ENCODE assay signal across 9 mouse cellular contexts in genomic region chr7:4741672-4742481, GRCm38 (mm10). TPM values are rescaled to one million over a fixed set of nuclear protein-coding genes. Genes with fewer than 3 reads are reported as not detected.
DNase-seq lines count a peak whose midpoint lies in the region; ATAC-seq and TF ChIP-seq lines count a peak whose summit lies in the region.
"Had no signal": no experiment of that assay in that cellular context is flagged by ENCODE, and none has a peak within 500 bp of the region (broad histone marks: within the 10 kb centered on the region; RNA-seq: fewer than 3 reads in every experiment).

No protein-coding gene starts in this region.

- H3K27me3 ChIP-seq in heart, postnatal 0 days (ENCODE audit: control insufficient read depth, insufficient read depth, low read length) = no peaks in the 10 kb centered on the region
- H3K27me3 ChIP-seq in hindbrain, embryonic 14.5 days (ENCODE audit: control insufficient read depth, insufficient read depth, low read length) = no peaks in the 10 kb centered on the region
- H3K27me3 ChIP-seq in midbrain, embryonic 15.5 days (replicated peaks) = no peaks in the 10 kb centered on the region

- intact Hi-C loops in heart, postnatal 36 days (cut with DNase I) = loop anchor here (2.0 kb wide), 2 partner anchors 47 to 55 kb away; partner anchors contain the start of gene Tmem238

- ATAC-seq in heart, postnatal 0 days (ENCODE audit: insufficient read depth, low read depth) = no peak
- ATAC-seq in hindbrain, embryonic 14.5 days (ENCODE audit: low FRiP score) = no peak
- no peak for ATAC-seq in midbrain, embryonic 15.5 days (replicated peaks)

- peak overlapping the region; percentile 92 for H3K27ac ChIP-seq in heart, postnatal 0 days (ENCODE audit: low read depth)
- H3K27ac ChIP-seq in hindbrain, embryonic 14.5 days = peak overlapping the region; percentile 94
- peak overlapping the region; percentile 94 for H3K27ac ChIP-seq in midbrain, embryonic 15.5 days

- WGBS in heart, postnatal 0 days = 83% methylated on average over 21 of the region's 21 CpGs
- WGBS in hindbrain, embryonic 14.5 days = 81% methylated on average over 21 of the region's 21 CpGs
- 76% methylated on average over 21 of the region's 21 CpGs for WGBS in midbrain, embryonic 15.5 days

- peaks cover 32% of the 10 kb centered on the region for H3K36me3 ChIP-seq in heart, postnatal 0 days (replicated peaks; ENCODE audit: control insufficient read depth, insufficient read depth, low read length)
- H3K36me3 ChIP-seq in hindbrain, embryonic 14.5 days (replicated peaks; ENCODE audit: control insufficient read depth, insufficient read depth) = peaks cover 31% of the 10 kb centered on the region
- H3K36me3 ChIP-seq in midbrain, embryonic 15.5 days (replicated peaks) = no peaks in the 10 kb centered on the region; the same call in 1 of the 2 replicates

- H3K9ac ChIP-seq in heart, postnatal 0 days (replicated peaks; ENCODE audit: low read depth, low read length) = no peak overlapping the region; the same call in 1 of the 2 replicates
- H3K9ac ChIP-seq in hindbrain, embryonic 14.5 days = peak overlapping the region; percentile 88
- peak overlapping the region; percentile 78 for H3K9ac ChIP-seq in midbrain, embryonic 15.5 days

- peak overlapping the region; percentile 96 for H3K4me2 ChIP-seq in heart, postnatal 0 days (ENCODE audit: low read depth, low read length)
- H3K4me2 ChIP-seq in hindbrain, embryonic 14.5 days (replicated peaks) = peak overlapping the region; percentile 72
- H3K4me2 ChIP-seq in midbrain, embryonic 15.5 days = peak overlapping the region; percentile 84

- peak overlapping the region; percentile 87; the same call in 1 of the 2 replicates for H3K4me3 ChIP-seq in heart, postnatal 0 days (ENCODE audit: low read depth, low read length)
- peak overlapping the region; percentile 71 for H3K4me3 ChIP-seq in hindbrain, embryonic 14.5 days (replicated peaks; ENCODE audit: low read length)
- peak overlapping the region; percentile 69 for H3K4me3 ChIP-seq in midbrain, embryonic 15.5 days

- TF ChIP-seq CTCF in heart, postnatal 0 days (IDR thresholded peaks at IDR 0.05; ENCODE audit: low read depth) = no peak

- H3K4me1 ChIP-seq in heart, postnatal 0 days (ENCODE audit: control insufficient read depth, insufficient read depth) = peaks cover 19% of the 10 kb centered on the region
- peaks cover 29% of the 10 kb centered on the region for H3K4me1 ChIP-seq in hindbrain, embryonic 14.5 days (replicated peaks; ENCODE audit: control insufficient read depth, insufficient read depth, low read length)
- peaks cover 37% of the 10 kb centered on the region for H3K4me1 ChIP-seq in midbrain, embryonic 15.5 days

- no peaks in the 10 kb centered on the region for H3K9me3 ChIP-seq in heart, postnatal 0 days (replicated peaks; ENCODE audit: control insufficient read depth, low read length)
- no peaks in the 10 kb centered on the region for H3K9me3 ChIP-seq in hindbrain, embryonic 14.5 days (ENCODE audit: control insufficient read depth, low read length)
- H3K9me3 ChIP-seq in midbrain, embryonic 15.5 days = no peaks in the 10 kb centered on the region

- DNase-seq in heart, postnatal 0 days (ENCODE audit: low spot score) = no peak
- no peak for DNase-seq in heart, postnatal 36 days
- DNase-seq in cerebellum, adult 18-20 months = peak; percentile 21 to 33
- DNase-seq in hindbrain, embryonic 14.5 days (ENCODE audit: low spot score) = no peak
- no peak for DNase-seq in embryo, embryonic 11 days
- no peak for DNase-seq in adrenal gland, postnatal 25 days
- DNase-seq in layer of hippocampus, postnatal 25 days (ENCODE audit: extremely low spot score in 1 of 2, low spot score in 1 of 2) = no peak

- TF ChIP-seq EP300 in heart, postnatal 0 days (IDR thresholded peaks at IDR 0.05; ENCODE audit: low read depth) = no peak

RNA-seq across cellular contexts. Expression of gene Kmt5c, which starts 2.0 kb away (rescaled TPM):
- 59.1 and 62.9 TPM in 2 replicates for total RNA-seq in heart, postnatal 0 days (2014; rRNA removed; ENCODE audit: low replicate concordance)
- polyA plus RNA-seq in heart, postnatal 0 days (2015; fragmentation: Nextera tagmentation; extraction: Ambion mirVana) = 38.3 and 42.9 TPM in 2 replicates
- 10 to 100 TPM; 14.8 to 15.9 TPM for total RNA-seq in heart, postnatal 36 days (2021)
- 44.9 and 53.7 TPM in 2 replicates for polyA plus RNA-seq in hindbrain, embryonic 14.5 days (2014; fragmentation: Nextera tagmentation; extraction: Ambion mirVana)
- polyA plus RNA-seq in midbrain, embryonic 15.5 days (2015; fragmentation: Nextera tagmentation; extraction: Ambion mirVana) = 75.3 and 77.2 TPM in 2 replicates
- total RNA-seq in adrenal gland, postnatal 25 days (2021) = 64.5 and 70.1 TPM in 2 replicates
- 10 to 100 TPM; 23.5 to 34.3 TPM for total RNA-seq in layer of hippocampus, postnatal 25 days (2021)

RNA-seq across cellular contexts. Expression of gene Cox6b2, which starts 11.0 kb away (rescaled TPM):
- 20.8 TPM in 1 of 2 replicates, not detected in the other for total RNA-seq in heart, postnatal 0 days (2014; rRNA removed; ENCODE audit: low replicate concordance)
- polyA plus RNA-seq in heart, postnatal 0 days (2015; fragmentation: Nextera tagmentation; extraction: Ambion mirVana) = 27.1 and 27.8 TPM in 2 replicates
- total RNA-seq in heart, postnatal 36 days (2021) = 1 to 10 TPM; 1.9 to 2.3 TPM
- 18.6 and 19.7 TPM in 2 replicates for polyA plus RNA-seq in hindbrain, embryonic 14.5 days (2014; fragmentation: Nextera tagmentation; extraction: Ambion mirVana)
- 21.6 and 23.6 TPM in 2 replicates for polyA plus RNA-seq in midbrain, embryonic 15.5 days (2015; fragmentation: Nextera tagmentation; extraction: Ambion mirVana)
- total RNA-seq in adrenal gland, postnatal 25 days (2021) = 9.4 and 10.6 TPM in 2 replicates
- total RNA-seq in layer of hippocampus, postnatal 25 days (2021) = 1 to 10 TPM; 5.2 to 6.1 TPM

RNA-seq across cellular contexts. Expression of gene Tmem150b, which starts 16.8 kb away (rescaled TPM):
- total RNA-seq in heart, postnatal 0 days (2014; rRNA removed; ENCODE audit: low replicate concordance) = 0.23 TPM in 1 of 2 replicates, not detected in the other
- polyA plus RNA-seq in heart, postnatal 0 days (2015; fragmentation: Nextera tagmentation; extraction: Ambion mirVana) = not detected in 2 replicates
- under 1 TPM; 0.11 to 0.30 TPM for total RNA-seq in heart, postnatal 36 days (2021)
- polyA plus RNA-seq in hindbrain, embryonic 14.5 days (2014; fragmentation: Nextera tagmentation; extraction: Ambion mirVana) = 0.12 and 0.24 TPM in 2 replicates
- 0.09 and 0.25 TPM in 2 replicates for polyA plus RNA-seq in midbrain, embryonic 15.5 days (2015; fragmentation: Nextera tagmentation; extraction: Ambion mirVana)
- 0.24 TPM in 1 of 2 replicates, not detected in the other for total RNA-seq in adrenal gland, postnatal 25 days (2021)
- not detected for total RNA-seq in layer of hippocampus, postnatal 25 days (2021)

RNA-seq across cellular contexts. Expression of gene Fam71e2, which starts 29.2 kb away (rescaled TPM):
- total RNA-seq in heart, postnatal 0 days (2014; rRNA removed; ENCODE audit: low replicate concordance) = not detected in 2 replicates
- not detected in 2 replicates for polyA plus RNA-seq in heart, postnatal 0 days (2015; fragmentation: Nextera tagmentation; extraction: Ambion mirVana)
- not detected for total RNA-seq in heart, postnatal 36 days (2021)
- polyA plus RNA-seq in hindbrain, embryonic 14.5 days (2014; fragmentation: Nextera tagmentation; extraction: Ambion mirVana) = not detected in 2 replicates
- polyA plus RNA-seq in midbrain, embryonic 15.5 days (2015; fragmentation: Nextera tagmentation; extraction: Ambion mirVana) = not detected in 2 replicates
- total RNA-seq in adrenal gland, postnatal 25 days (2021) = not detected in 2 replicates
- not detected for total RNA-seq in layer of hippocampus, postnatal 25 days (2021)
- total RNA-seq: hematopoietic stem cell, adult 5-6 weeks had no signal

RNA-seq across cellular contexts. Expression of gene Il11, which starts 40.8 kb away (rescaled TPM):
- not detected in 2 replicates for total RNA-seq in heart, postnatal 0 days (2014; rRNA removed; ENCODE audit: low replicate concordance)
- polyA plus RNA-seq in heart, postnatal 0 days (2015; fragmentation: Nextera tagmentation; extraction: Ambion mirVana) = not detected in 2 replicates
- not detected for total RNA-seq in heart, postnatal 36 days (2021)
- polyA plus RNA-seq in hindbrain, embryonic 14.5 days (2014; fragmentation: Nextera tagmentation; extraction: Ambion mirVana) = 0.35 and 0.41 TPM in 2 replicates
- 1.0 and 1.6 TPM in 2 replicates for polyA plus RNA-seq in midbrain, embryonic 15.5 days (2015; fragmentation: Nextera tagmentation; extraction: Ambion mirVana)
- total RNA-seq in adrenal gland, postnatal 25 days (2021) = 0.15 TPM in 1 of 2 replicates, not detected in the other
- under 1 TPM; 0.27 to 0.49 TPM for total RNA-seq in layer of hippocampus, postnatal 25 days (2021)

Comparison
In these comparisons a context has a peak if more than half of its experiments do, and no peak if none do; other contexts are left out.
1. DNase-seq: peak in cerebellum, adult 18-20 months (2 of 2); none in heart, postnatal 0 days (single experiment), heart, postnatal 36 days (0 of 2), hindbrain, embryonic 14.5 days (single experiment), embryo, embryonic 11 days (single experiment), adrenal gland, postnatal 25 days (single experiment) and layer of hippocampus, postnatal 25 days (0 of 2).
2. Peak in every context shown above with its lines, with median percentiles within 50 percentile points of each other: H3K27ac ChIP-seq, H3K4me2 ChIP-seq and H3K4me3 ChIP-seq.